Mouse (Mus musculus) kidney, adult 2 months (tissue): Measurements from ENCODE around the gene Bckdha.

Experiments used
- CTCF ChIP-seq: fragments of 200-500 bp; conservative IDR thresholded peaks from 2 replicates; pipeline ENCODE4 v1.5.1; 2011; ENCODE audit warnings: low read depth, mild to moderate bottlenecking, control low read depth, low read length, moderate library complexity, mixed read lengths; ENCODE audit not compliant: insufficient read depth, insufficient read length
- POLR2A ChIP-seq: fragments of 200-500 bp; IDR thresholded peaks from one replicate; pipeline ENCODE4 v1.6.1; 2011; ENCODE audit warnings: low read depth, low read length, control low read depth

GRCm38 (mm10) chr7:25649839-25650238 is 8.9 kb downstream of the Bckdha start:
- TF ChIP-seq CTCF (no peak), POLR2A (no peak)
